Mouse (Mus musculus) heart, embryonic 16.5 days (tissue): ENCODE results near the gene Olfr1393. TPM values are rescaled to one million over a fixed set of nuclear protein-coding genes. Genes with fewer than 3 reads are reported as not detected.
A peak's percentile ranks its signal among the peaks of the same experiment; 100 is the strongest.

Experiments used
- ATAC-seq: fragments of 200-750 bp; cut with Nextera tagmentation; replicated peaks from 2 replicates; pipeline ENCODE4 v1.8.0; 2017; ENCODE audit warnings: moderate number of reproducible peaks; ENCODE audit not compliant: insufficient read depth, low FRiP score; ENCODE audit errors: extremely low read depth
- H3K27ac ChIP-seq: fragments of 300-500 bp; sonication (generic); 2 replicates; pipeline ENCODE4 v1.5.1; 2014; ENCODE audit warnings: mild to moderate bottlenecking, low read length, control low read depth, moderate library complexity
- H3K27me3 ChIP-seq: fragments of 300-500 bp; sonication (generic); 2 replicates; pipeline ENCODE4 v1.6.1; 2014; ENCODE audit warnings: low read length, mixed read lengths; ENCODE audit not compliant: control insufficient read depth, insufficient read depth
- H3K36me3 ChIP-seq: fragments of 300-500 bp; sonication (generic); 2 replicates; pipeline ENCODE4 v1.6.1; 2014; ENCODE audit not compliant: control insufficient read depth, insufficient read depth
- H3K4me1 ChIP-seq: fragments of 300-500 bp; sonication (generic); 2 replicates; pipeline ENCODE4 v1.6.1; 2014; ENCODE audit warnings: low read length, mixed read lengths; ENCODE audit not compliant: control insufficient read depth, insufficient read depth
- H3K4me2 ChIP-seq: fragments of 300-500 bp; sonication (generic); 2 replicates; pipeline ENCODE4 v1.6.1; 2014; ENCODE audit warnings: low read depth, mild to moderate bottlenecking, control low read depth, low read length
- H3K4me3 ChIP-seq: fragments of 300-500 bp; sonication (generic); 2 replicates; pipeline ENCODE4 v1.5.1; 2014; ENCODE audit warnings: mild to moderate bottlenecking, control low read depth, low read length
- H3K9ac ChIP-seq: fragments of 300-500 bp; sonication (generic); 2 replicates; pipeline ENCODE4 v1.6.1; 2014; ENCODE audit warnings: low read length, control low read depth
- H3K9me3 ChIP-seq: fragments of 300-500 bp; sonication (generic); replicated peaks from 2 replicates; pipeline ENCODE4 v1.6.1; 2016; ENCODE audit warnings: low read length; ENCODE audit not compliant: control insufficient read depth
- WGBS: fragments of 180-500 bp; shearing (Covaris S2); extraction: QIAGEN DNeasy Blood & Tissue Kit; methylation state at CpG from one replicate; pipeline ENCODE4 v1.1.7; 2014; 5-methylcytosine and 5-hydroxymethylcytosine counted together
- polyA plus RNA-seq: library from polyadenylated mRNA; unstranded; fragments of >200 nt; fragmentation: Nextera tagmentation; extraction: Ambion mirVana; gene quantifications from 2 replicates; pipeline ENCODE4 v1.2.1, GENCODE M21; 2015

Olfr1393 gene
- polyA plus RNA-seq, 1 experiment from 2014 or later = 0.17 TPM

- H3K27ac ChIP-seq = peak overlapping the region; percentile 91
- H3K4me2 ChIP-seq = peak overlapping the region; percentile 84
- H3K27me3 ChIP-seq = no peaks in the 10 kb centered on the region
- no peaks in the 10 kb centered on the region for H3K9me3 ChIP-seq
- peak overlapping the region; percentile 68 for H3K4me3 ChIP-seq
- peaks cover 11% of the 10 kb centered on the region; the same call in 1 of the 2 replicates for H3K36me3 ChIP-seq
- peak overlapping the region; percentile 91 for H3K9ac ChIP-seq
- peaks cover 48% of the 10 kb centered on the region for H3K4me1 ChIP-seq
- 0 out of 2 replicates have a peak, but pooled peaks have one; percentile 4 for ATAC-seq
- 24% methylated on average over 10 of the region's 10 CpGs for WGBS
These were observed 28.2 kb upstream of the Olfr1393 start for GRCm38 (mm10) chr11:49249811-49250421.

GRCm38 (mm10) chr11:49250422-49251379 lies 27.4 kb upstream of the Olfr1393 start:
- WGBS = 2% methylated on average over 45 of the region's 45 CpGs
- Histone ChIP-seq H3K36me3 (peaks cover 12% of the 10 kb centered on the region; the same call in 1 of the 2 replicates), H3K4me2 (peak overlapping the region; percentile 84), H3K4me1 (peaks cover 40% of the 10 kb centered on the region), H3K9ac (peak overlapping the region; percentile 91), H3K9me3 (no peaks in the 10 kb centered on the region), H3K27me3 (no peaks in the 10 kb centered on the region), H3K4me3 (peak overlapping the region; percentile 68), H3K27ac (peak overlapping the region; percentile 91)
- peak; percentile 94 for ATAC-seq

- no peak for ATAC-seq
- peaks cover 14% of the 10 kb centered on the region for H3K36me3 ChIP-seq
- H3K4me1 ChIP-seq = peaks cover 34% of the 10 kb centered on the region
- no peaks in the 10 kb centered on the region for H3K27me3 ChIP-seq
- H3K4me2 ChIP-seq = peak overlapping the region; percentile 84
- H3K4me3 ChIP-seq = peak overlapping the region; percentile 68
- H3K27ac ChIP-seq = peak overlapping the region; percentile 91
- WGBS = 56% methylated on average over 7 of the region's 7 CpGs
- H3K9me3 ChIP-seq = no peaks in the 10 kb centered on the region
- H3K9ac ChIP-seq = peak overlapping the region; percentile 91
These were observed 26.7 kb upstream of the Olfr1393 start for GRCm38 (mm10) chr11:49251380-49251761.

- H3K9ac ChIP-seq = peak overlapping the region; percentile 91; the same call in 1 of the 2 replicates
- 81% methylated on average over 5 of the region's 5 CpGs for WGBS
- H3K27me3 ChIP-seq = no peaks in the 10 kb centered on the region
- peak overlapping the region; percentile 84 for H3K4me2 ChIP-seq
- ATAC-seq = no peak
- no peaks in the 10 kb centered on the region for H3K9me3 ChIP-seq
- peaks cover 16% of the 10 kb centered on the region for H3K36me3 ChIP-seq
- no peak overlapping the region for H3K27ac ChIP-seq
- peak overlapping the region; percentile 68 for H3K4me3 ChIP-seq
- peaks cover 33% of the 10 kb centered on the region for H3K4me1 ChIP-seq
These were observed 26.1 kb upstream of the Olfr1393 start for GRCm38 (mm10) chr11:49252048-49252447.

GRCm38 (mm10) chr11:49253035-49253434 lies 25.1 kb upstream of the Olfr1393 start:
- no peaks in the 10 kb centered on the region for H3K9me3 ChIP-seq
- peaks cover 33% of the 10 kb centered on the region for H3K4me1 ChIP-seq
- ATAC-seq = no peak
- no peak overlapping the region for H3K4me3 ChIP-seq
- no peak overlapping the region for H3K9ac ChIP-seq
- H3K4me2 ChIP-seq = peak overlapping the region; percentile 37
- 87% methylated on average over 6 of the region's 6 CpGs for WGBS
- H3K27ac ChIP-seq = no peak overlapping the region
- H3K36me3 ChIP-seq = peaks cover 18% of the 10 kb centered on the region
- no peaks in the 10 kb centered on the region for H3K27me3 ChIP-seq

- Histone ChIP-seq H3K4me2 (no peak overlapping the region), H3K27ac (no peak overlapping the region), H3K9ac (no peak overlapping the region), H3K36me3 (peaks cover 31% of the 10 kb centered on the region), H3K4me3 (no peak overlapping the region), H3K9me3 (no peaks in the 10 kb centered on the region), H3K4me1 (peaks cover 10% of the 10 kb centered on the region), H3K27me3 (no peaks in the 10 kb centered on the region)
- ATAC-seq = no peak
- 86% methylated on average over 2 of the region's 2 CpGs for WGBS
These were observed 18.8 kb upstream of the Olfr1393 start for GRCm38 (mm10) chr11:49259296-49259695.

GRCm38 (mm10) chr11:49259829-49260228 lies 18.3 kb upstream of the Olfr1393 start:
- H3K27me3 ChIP-seq = no peaks in the 10 kb centered on the region
- WGBS = 50% methylated on average over 1 of the region's 1 CpGs
- no peaks in the 10 kb centered on the region for H3K9me3 ChIP-seq
- H3K36me3 ChIP-seq = peaks cover 30% of the 10 kb centered on the region
- no peak overlapping the region for H3K27ac ChIP-seq
- no peak overlapping the region for H3K4me2 ChIP-seq
- peaks cover 10% of the 10 kb centered on the region for H3K4me1 ChIP-seq
- H3K9ac ChIP-seq = no peak overlapping the region
- ATAC-seq = no peak
- H3K4me3 ChIP-seq = no peak overlapping the region

GRCm38 (mm10) chr11:49260598-49261312 lies 17.3 kb upstream of the Olfr1393 start:
- no peaks in the 10 kb centered on the region for H3K9me3 ChIP-seq
- H3K36me3 ChIP-seq = peaks cover 28% of the 10 kb centered on the region
- no peaks in the 10 kb centered on the region for H3K27me3 ChIP-seq
- H3K9ac ChIP-seq = no peak overlapping the region
- no peak overlapping the region for H3K4me3 ChIP-seq
- 70% methylated on average over 21 of the region's 21 CpGs for WGBS
- peak; percentile 29; the same call in 1 of the 2 replicates for ATAC-seq
- H3K27ac ChIP-seq = peak overlapping the region; percentile 46
- H3K4me1 ChIP-seq = peaks cover 10% of the 10 kb centered on the region
- H3K4me2 ChIP-seq = no peak overlapping the region
